Mouse (Mus musculus) frontal cortex, adult (tissue): Measurements from ENCODE around the gene Glrx5.
A peak's percentile ranks its signal among the peaks of the same experiment; 100 is the strongest.

Experiments
- ATAC-seq: cut with Nextera tagmentation; 2 replicates; pipeline ENCODE4 v1.9.2; 2017; ENCODE audit warnings: mild to moderate bottlenecking, moderate library complexity, mixed read lengths; ENCODE audit not compliant: low TSS enrichment

The Glrx5 gene

DNA sequence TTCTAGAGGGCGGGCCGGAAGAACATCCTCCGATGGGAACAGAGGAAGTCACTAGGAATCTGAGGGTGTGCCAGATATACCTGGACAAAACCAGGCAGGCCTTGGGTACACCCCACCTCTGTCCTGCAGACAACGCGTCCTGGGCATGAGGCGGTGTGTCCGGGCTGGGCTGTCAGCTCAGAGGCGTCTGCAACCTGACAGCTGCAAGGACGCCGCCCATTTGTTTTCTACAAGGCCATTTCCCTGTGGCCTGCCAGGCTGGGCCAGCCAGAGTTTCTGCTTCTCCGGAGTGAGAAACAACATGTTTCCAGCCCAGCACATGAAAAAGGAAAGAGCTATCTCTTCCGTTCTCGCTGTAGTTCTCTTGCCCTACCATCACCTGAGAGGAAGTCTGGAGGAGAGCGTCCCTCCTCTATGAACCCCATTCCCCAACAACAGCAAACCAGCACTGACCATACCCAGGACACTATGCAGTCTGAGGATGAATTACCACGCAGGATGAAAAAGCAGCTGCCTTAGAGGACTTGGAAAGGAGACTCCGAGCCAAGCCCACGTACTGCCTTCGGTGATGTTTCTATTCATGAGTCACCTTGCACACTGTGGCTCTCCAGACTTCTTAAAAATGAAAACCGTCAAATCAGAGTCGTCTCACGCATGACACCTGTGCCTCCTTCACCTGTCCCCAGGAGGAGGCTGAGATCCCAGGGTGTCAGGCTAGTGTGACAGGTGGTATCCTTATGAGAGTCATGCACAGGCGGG, 27.4 kb upstream of the Glrx5 start:
- peak; percentile 53 for ATAC-seq

DNA sequence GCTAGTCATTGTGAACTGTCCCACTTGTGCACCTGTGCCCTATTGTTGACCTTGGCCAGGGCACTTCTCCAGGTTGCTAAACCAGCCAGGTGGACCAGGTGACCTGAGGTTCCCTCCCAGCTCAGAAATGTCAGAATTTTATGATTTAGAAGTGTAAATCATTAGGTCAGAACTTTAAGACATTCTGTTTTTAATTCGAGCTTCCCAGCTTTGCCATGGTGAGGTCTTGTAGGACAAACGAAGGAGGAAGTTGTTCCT, 26.8 kb upstream of the Glrx5 start:
- no peak for ATAC-seq

DNA sequence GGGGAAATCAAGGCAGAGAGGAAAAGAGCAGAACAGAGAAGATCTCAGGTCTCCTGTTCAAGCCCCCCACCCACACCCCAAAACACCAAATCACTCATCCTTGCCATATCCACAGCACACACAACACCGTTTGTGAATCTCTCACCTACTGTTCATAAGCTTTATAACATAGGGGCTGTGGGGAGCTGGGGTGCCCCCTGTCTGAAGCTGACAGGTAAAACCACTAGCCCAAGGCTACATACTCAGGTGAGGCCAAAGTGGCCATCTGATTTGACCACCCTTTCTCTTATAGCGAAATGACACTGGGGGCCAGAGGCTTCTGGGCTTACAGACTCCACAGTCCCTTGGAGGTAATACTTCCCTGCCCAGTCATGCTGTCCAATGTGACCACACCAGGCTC, 24.3 kb upstream of the Glrx5 start:
- no peak for ATAC-seq

DNA sequence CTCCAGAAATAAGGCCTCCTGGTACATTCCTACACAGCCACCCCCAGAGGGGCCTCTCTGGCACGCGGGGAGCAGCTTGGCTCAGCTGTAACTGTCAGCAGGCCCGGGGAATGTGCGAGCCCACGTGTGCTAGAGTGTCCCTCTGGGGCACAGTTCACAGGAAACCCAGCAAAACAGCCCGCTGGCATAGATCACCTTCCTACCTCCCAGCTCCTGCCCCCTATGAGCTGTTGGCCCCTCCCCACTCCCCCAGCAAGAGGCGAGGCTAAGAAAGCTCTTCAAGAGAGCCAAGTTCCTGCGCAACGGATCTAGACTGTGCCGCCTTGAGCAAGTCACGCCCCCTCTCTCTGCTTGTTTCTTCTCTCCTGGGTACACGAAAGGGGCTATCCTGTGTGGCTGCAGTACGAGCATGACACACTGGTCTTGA, 23.7 kb upstream of the Glrx5 start:
- peak; percentile 32 for ATAC-seq

DNA sequence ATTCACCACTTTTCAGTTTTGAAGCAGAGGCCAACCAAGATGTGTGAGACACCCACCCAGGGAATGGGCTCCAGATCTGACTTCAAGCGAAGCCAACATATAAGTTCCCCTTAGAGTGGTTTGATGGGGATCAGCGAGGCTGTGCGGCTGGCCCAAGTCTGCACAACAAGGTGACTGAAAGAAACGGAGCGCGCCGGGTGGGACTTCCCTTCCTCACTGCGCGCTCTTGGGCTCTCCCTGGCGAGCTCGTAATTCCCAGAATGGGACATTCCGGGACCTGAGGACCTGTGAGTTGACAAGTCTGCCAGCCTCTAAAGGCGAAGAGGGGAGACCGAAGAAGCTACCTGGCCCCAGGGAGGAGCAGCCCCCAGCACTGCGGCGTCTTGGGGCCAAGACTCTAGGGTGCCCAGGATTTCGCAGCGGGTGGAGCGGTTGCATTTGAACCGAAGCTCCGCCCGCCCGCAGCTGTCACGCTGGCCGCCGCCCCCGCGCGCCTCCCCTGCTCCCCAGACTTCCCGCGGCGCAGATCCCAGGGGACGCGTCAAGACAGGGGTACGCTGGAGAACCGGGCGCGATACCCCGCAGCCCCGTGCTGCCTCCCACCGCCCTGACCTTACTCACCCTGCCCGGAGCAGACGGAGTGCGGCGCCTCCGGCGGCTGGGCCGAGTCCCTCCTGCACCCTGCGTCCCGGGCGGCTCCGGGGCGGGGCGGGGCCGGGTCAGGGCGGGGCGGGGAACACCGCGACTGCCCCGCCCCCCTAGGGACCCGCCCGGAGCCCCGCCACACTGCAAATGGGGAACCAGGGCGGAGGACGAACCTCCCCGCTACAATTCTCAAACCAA, 22.9 kb upstream of the Glrx5 start, which contains the start of gene Syne3:
Gene Syne3 (minus strand): TSS at position 440 of the 843 bp plus-strand sequence.
- peak; percentile 62 for ATAC-seq

DNA sequence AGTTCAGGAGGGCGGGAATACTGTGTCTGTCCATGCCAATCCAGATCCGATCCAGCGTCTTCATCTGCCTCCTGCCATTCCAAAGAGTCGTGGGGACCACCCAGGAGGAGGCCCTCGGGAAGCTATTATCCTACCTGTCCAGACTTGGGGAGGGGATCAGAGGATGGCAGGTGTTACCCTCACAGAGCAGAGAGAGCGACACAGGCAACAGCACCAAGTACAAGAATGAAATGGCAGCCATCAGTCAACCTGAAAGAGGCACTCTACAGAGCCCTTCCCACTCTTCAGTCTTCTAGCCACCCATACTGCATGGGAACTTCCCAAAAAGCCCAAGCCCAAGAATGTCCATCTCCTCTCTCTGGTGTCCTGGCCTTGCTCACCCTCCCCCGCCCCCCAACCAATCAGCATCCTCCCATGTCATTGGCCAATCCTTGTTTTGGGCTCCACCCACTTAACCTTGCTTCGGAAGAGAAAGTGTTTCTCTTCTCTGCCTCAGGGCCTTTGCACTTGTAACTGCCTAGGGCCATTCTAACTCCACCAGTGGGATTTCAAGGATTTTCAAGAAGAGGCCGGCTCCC, 22.2 kb upstream of the Glrx5 start:
- ATAC-seq: no peak

DNA sequence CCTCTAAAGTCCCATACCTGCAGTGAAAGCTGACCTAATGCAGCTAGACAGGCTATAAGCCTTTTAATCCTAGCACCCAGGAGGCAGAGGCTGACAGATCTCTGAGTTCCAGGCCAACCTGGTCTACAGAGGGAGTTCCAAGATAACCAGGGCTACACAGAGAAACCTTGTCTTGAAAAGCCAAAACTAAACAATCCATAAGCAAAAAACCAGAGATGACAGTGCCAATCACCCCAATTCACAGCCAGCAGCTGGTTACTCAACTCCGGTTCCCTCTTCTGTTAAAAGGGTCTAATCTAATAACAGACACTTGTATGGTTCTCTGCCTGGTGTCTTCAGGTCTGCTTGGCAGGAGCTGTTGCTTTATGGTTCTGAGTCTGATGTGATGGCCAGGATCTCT, 20.9 kb upstream of the Glrx5 start:
- no peak for ATAC-seq

DNA sequence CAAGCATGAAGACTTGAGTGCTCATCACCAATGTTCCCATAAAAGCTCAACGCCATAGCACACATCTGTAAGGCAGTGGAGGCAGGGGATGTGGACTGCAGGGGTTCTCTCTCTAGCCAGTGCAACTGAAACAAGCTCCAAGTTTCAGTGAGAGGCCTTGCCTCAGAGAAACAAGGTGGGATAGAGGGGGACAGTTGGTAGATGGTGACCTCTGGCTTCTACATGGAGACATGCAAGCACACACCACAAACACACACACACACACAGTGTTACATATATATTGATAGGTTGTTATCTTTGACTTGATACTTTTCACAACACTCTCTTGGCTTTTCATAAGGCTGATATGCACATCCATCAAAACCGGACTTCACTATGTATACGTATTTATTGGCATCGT, 20.2 kb upstream of the Glrx5 start:
- no peak for ATAC-seq

DNA sequence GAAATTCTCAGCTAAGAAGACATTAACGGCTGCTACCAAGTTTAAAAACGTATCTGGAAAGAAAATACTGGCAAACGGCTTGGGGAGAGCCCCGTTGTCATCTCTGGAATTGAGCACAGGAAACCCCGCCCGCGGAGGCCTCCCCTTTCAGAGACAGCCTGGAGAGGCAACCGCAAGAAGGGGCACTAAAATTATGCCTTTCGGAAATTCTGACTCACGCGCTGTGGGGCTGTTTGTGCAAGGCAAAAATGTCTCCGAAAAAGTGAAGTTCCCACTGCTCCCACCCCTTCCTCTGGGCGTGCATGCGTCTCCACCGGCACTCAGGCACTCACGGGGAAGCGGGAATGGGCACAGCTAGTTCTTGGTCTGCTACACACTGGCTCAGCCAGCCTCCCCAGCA, 19.4 kb upstream of the Glrx5 start:
- ATAC-seq: peak; percentile 60

DNA sequence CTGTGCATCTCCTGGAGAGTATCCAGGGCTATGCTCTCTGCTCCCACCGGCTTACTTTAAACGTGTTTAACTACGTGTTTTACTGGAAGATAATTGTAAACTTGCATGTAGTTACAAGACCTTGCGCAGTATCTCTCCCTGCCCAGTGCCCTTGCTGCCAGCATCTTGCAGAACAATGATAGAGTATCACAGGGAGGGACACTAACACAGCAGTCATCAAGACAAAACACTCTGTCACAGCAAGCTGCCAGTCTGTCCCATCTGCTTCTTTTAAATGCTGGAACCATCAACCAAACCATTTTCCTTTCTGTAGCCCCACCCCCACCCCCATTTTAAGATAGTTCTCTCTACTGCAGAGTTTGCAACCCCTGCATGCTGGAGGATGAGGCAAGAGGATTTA, 16.3 kb upstream of the Glrx5 start:
- ATAC-seq: no peak

DNA sequence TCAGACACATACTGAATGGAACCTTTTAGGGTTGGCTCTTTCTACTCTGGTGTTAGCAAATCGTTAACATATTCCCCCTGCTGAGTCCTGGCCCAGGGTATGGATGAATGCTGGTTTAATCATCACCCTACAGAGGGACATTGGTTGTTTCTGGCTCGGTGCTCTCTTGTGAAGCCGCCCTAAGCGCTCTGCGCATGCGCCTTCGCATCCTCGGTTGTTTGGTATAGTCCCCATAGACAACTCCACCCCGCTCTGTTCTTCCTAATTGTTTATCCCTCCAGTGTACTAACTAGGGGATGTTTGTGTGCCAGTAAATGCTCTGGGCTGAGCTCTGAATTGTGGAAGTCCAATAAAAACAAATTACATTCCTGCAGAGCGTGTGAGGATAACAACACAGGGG, 15.8 kb upstream of the Glrx5 start:
- no peak for ATAC-seq

DNA sequence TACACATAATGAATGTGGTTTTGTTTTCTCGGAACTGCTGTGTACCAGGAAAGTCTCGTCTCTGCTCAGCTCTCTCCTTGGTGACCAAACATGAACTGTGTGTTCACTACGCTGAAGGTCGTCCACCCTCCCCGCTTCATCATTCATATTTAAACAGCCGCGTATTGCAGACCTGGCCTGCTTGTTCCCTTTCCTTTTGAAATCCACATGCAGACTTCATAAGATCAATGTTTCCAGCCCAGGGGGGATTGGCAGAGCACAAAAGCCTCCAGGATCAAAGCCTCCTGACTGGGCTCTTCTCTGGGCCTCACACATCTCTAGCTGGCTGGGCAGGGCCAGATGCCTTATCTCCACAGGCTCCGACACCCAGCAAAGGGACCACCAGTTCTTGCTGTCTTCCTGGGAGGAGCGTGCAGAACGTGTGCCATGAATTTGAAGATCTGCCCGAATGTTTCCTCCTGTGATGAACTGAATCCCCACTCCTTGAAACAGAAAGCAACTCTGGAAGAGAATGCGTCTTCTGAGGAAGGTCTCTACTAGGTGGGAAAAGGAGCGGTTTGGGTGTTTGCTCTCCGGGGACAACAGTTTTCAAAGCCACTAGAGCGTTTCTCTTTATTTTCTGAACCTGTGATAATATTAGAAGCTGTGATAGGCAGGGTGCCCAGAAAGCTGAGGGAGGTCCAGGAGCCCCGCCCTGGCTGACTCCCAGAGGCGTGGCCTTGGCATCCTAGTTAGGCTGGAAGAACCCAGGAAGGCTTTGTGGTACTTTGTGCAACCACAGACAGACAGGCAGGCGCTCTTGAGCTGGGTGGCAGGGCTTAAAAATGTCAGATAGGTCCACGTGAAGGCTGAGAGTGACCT, 12.9 kb upstream of the Glrx5 start:
- no peak for ATAC-seq

DNA sequence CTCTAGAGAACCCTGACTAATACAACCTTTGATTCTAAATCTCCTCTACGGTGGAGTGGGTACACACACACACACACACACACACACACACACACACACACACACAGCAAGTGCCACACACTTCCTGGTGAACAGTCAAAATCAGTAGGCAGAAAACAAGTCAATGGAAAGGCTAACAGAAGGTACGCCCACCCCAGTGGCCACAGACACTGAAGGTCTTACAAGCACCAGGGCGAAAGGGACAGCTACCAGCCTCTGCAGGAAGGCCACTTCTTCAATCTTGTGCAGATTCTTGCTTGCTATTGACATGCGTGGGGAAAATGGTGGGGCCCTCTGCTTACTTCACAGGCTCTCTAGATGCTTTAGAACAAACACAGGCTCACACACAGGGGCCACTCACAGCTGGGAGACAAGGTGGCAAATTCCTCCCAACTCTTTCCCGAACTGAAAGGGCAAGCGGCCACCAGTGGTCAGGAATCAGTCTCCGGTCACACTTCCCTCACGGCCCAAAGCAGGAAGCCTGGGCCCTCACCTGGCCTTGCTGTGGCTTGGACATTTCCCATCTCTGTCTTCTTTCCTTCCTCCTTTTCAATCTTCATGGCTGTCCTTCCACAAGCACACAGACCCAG, 10.9 kb upstream of the Glrx5 start:
- no peak for ATAC-seq

DNA sequence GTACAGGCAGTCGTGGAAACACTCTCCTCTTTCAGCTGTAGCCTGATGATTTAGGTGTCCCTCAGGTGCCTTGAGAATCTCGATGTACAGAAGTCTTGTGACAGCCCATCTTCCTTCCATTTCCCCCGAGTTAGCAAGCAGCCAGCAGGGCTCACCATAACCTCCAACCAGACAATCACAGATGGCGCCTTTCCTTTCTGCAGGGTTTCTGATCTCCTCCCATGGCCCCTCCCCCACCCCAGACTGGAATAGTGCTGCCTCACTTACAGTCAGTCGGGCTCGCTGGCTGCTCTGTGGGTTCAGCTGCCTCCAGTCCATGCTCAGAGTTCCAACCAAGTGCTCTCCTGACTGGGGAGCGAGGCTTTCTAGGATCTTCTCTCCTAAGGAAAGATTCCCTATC, 10.3 kb upstream of the Glrx5 start:
- ATAC-seq: no peak

DNA sequence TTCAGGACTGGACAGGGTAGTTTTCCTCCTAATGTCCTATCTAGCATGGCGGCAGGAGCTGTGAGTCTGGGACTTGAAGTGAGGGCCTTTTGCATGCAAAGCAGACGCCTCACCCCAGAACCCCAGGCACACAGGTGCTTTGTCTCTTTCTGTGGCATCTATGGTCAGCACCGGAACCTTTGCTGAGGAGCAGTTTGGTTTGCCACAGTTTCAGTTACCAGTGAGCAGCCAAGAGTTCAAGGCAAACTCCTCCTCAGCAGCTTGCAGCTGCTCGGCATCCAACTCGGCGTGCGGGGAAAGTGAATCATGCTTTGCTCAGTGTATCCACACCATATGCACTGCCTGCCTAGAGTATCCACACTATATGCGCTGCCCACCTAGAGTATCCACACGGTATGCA, 9.7 kb upstream of the Glrx5 start:
- no peak for ATAC-seq

DNA sequence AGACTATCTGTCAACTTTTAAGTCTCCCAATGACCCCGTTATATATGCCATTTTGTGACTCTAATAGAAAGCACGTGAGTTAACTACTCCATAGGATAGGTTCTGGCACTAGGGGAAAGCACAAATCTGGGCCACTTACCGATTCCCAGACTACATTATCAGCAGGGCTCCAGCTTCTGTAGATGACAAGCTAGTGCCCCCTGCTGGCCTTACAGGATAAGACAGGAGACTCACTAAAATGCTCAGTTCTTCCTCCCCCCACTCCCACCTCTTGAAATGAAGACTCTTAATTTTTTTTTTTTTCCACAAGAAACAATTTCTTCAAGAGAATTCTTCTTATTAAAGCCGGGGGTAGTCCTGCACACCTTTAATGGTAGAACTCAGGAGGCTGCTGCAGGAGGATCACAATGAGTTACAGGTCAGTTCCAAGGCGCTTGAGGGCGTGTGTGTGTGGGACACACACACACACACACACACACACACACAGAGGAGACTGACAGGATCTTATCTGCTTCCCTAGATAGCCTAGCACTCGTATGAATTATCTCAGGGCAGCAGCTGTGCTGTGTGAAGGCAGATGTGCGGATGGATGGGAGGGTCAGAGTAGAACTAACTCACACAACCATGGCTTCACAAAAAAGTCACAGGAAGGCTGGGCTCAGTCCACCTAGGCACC, 7.1 kb upstream of the Glrx5 start:
- ATAC-seq: peak; percentile 86

DNA sequence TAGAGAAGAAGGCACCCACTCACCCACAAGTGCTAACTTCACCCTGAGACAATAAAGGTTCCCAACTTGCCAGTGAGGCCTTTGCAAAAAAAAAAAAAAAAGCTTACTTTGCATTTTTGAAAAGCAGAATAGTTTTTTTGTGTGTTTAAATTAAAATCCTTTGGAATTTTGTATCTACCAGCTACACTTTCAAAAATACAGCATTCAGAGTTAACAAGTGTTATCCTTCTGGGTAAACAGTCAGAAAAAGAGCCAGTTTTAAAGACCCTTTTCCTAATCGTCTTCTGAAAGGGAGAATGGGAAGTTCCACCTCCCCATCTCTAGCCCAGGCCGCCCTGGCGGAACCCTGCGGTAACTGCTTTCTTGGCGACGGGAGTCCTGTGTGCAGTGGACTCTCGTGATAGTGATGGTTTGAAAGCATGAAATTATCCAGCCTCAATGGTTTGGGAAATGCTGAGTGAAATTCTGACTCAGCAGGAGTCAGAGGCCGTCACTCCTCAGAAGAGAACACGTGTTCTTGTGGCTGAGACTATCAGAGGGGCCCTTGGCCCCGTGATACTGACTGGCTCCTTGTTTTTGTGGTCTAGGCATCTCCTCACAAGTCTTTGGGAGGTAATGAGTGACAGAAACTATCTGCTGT, 6.4 kb upstream of the Glrx5 start:
- no peak for ATAC-seq

DNA sequence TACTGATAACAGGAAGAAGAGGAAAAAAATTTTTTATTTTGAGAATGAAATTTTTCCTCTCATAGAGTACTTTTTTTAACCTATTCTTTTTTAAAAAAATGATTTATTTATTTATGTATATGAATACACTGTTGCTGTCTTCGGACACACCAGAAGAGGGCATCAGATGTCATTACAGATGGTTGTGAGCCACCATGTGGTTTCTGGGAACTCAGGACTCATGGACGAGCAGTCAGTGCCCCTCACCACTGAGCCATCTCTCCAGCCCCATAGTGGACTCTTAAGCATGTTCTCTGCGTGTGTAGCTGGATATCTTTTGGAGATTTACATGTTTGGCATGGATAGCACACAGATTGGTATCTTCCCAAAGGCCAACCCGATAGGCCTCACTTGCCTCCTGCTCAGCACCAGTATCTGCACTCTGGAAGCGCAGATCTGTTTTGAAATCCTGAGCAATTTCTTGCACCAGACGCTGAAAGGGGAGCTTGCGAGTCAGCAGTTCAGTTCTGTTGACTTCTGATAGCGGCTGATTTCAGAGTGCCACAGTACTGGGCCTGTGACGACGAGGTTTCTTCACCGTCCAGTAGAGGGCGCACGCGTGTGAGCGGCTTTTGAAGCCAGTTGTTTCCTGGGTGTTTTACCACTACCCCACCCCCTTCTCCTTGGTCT, 5.0 kb upstream of the Glrx5 start:
- ATAC-seq: no peak

DNA sequence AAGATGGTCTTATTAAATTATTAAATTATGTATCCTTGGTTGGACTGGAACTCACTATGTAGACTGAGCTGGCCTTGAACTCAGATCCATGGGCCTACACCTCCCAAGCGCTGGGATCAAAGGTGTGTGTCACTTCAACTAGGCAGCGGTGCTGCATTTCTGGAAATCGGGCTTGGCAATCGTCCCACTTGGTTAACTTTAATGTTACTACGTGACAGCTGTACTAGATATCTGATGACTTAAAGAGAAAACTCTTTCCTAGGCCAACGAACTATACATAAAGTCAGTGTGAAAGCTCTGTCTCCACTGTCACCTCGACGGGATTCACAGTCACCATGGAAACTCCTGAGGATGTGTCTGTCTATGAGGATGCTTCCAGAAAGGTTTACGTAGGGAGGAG, 2.6 kb upstream of the Glrx5 start:
- no peak for ATAC-seq
